ENCODE assay signal across 8 mouse cellular contexts in genomic region chr14:57797991-57798931, GRCm38 (mm10). TPM values are rescaled to one million over a fixed set of nuclear protein-coding genes. Genes with fewer than 3 reads are reported as not detected.
DNase-seq lines count a peak whose midpoint lies in the region; ATAC-seq lines count a peak whose summit lies in the region.

Gene Sap18 (plus strand): TSS chr14:57798180.

- under 1% methylated on average over 95 of the region's 99 CpGs for WGBS in heart, embryonic 14.5 days
- WGBS in liver, embryonic 13.5 days (ENCODE audit: insufficient replicate concordance), result under 1% methylated on average over 98 of the region's 99 CpGs
- under 1% methylated on average over 98 of the region's 99 CpGs for WGBS in stomach, embryonic 16.5 days

- peak within 1 kb of the TSS; percentile 64 to 87 for H3K4me3 ChIP-seq in heart, embryonic 14.5 days (ENCODE audit: control insufficient read depth in 1 of 2, insufficient read depth in 1 of 2, low read depth in 1 of 2, low read length in 2 of 2)
- peak within 1 kb of the TSS; percentile 90 for H3K4me3 ChIP-seq in liver, embryonic 13.5 days (replicated peaks)
- H3K4me3 ChIP-seq in stomach, embryonic 16.5 days (replicated peaks; ENCODE audit: low read length), result peak within 1 kb of the TSS; percentile 87

- H3K27ac ChIP-seq in heart, embryonic 14.5 days (replicated peaks in 1 of 2; ENCODE audit: control insufficient read depth in 1 of 2, insufficient read depth in 1 of 2, low read depth in 2 of 2, low read length in 2 of 2), result peak within 1 kb of the TSS; percentile 57 to 77
- H3K27ac ChIP-seq in liver, embryonic 13.5 days, result peak within 1 kb of the TSS; percentile 78
- peak within 1 kb of the TSS; percentile 73; the same call in 1 of the 2 replicates for H3K27ac ChIP-seq in stomach, embryonic 16.5 days (ENCODE audit: low read length)

- H3K36me3 ChIP-seq in heart, embryonic 14.5 days (ENCODE audit: control insufficient read depth, insufficient read depth, low read length), result peaks cover 29% of the 10 kb centered on the region
- H3K36me3 ChIP-seq in liver, embryonic 13.5 days, result peaks cover 31% of the 10 kb centered on the region
- peaks cover 7% of the 10 kb centered on the region; the same call in 1 of the 2 replicates for H3K36me3 ChIP-seq in stomach, embryonic 16.5 days (ENCODE audit: control insufficient read depth, insufficient read depth, low read length)

- H3K9ac ChIP-seq in heart, embryonic 14.5 days (ENCODE audit: low read length), result peak within 1 kb of the TSS; percentile 85
- peak within 1 kb of the TSS; percentile 88 for H3K9ac ChIP-seq in liver, embryonic 13.5 days
- peak within 1 kb of the TSS; percentile 90 for H3K9ac ChIP-seq in stomach, embryonic 16.5 days (ENCODE audit: low read length)

- peak within 1 kb of the TSS; percentile 93 for H3K4me2 ChIP-seq in heart, embryonic 14.5 days (ENCODE audit: low read length)
- H3K4me2 ChIP-seq in liver, embryonic 13.5 days, result peak within 1 kb of the TSS; percentile 91
- H3K4me2 ChIP-seq in stomach, embryonic 16.5 days (ENCODE audit: low read depth, low read length), result peak within 1 kb of the TSS; percentile 86

- peak; percentile 98 for DNase-seq in c-Kit-negative CD71-positive TER-119-positive erythroid progenitor cells, embryonic 14.5 days (ENCODE audit: low read depth, low spot score)
- peak; percentile 97 for DNase-seq in fibroblast of lung, adult 2 months (ENCODE audit: low read depth)
- peak; percentile 99 for DNase-seq in kidney, postnatal 14 days
- peak; percentile 97 for DNase-seq in liver, embryonic 13.5 days
- peak; percentile 95 for DNase-seq in neural tube, embryonic 10.5 days (ENCODE audit: extremely low spot score, low spot score)

- H3K9me3 ChIP-seq in heart, embryonic 14.5 days (ENCODE audit: control insufficient read depth, low read length), result no peaks in the 10 kb centered on the region
- H3K9me3 ChIP-seq in liver, embryonic 13.5 days (replicated peaks), result no peaks in the 10 kb centered on the region
- H3K9me3 ChIP-seq in stomach, embryonic 16.5 days (replicated peaks; ENCODE audit: control insufficient read depth, low read length), result no peaks in the 10 kb centered on the region

- H3K27me3 ChIP-seq in heart, embryonic 14.5 days (ENCODE audit: control insufficient read depth, insufficient read depth, low read length), result no peaks in the 10 kb centered on the region
- H3K27me3 ChIP-seq in liver, embryonic 13.5 days, result no peaks in the 10 kb centered on the region
- no peaks in the 10 kb centered on the region for H3K27me3 ChIP-seq in stomach, embryonic 16.5 days (ENCODE audit: control insufficient read depth, insufficient read depth, low read length)

- ATAC-seq in CD4-positive, CD25-positive, alpha-beta regulatory T cell, adult 4 months, result peak; percentile 99
- peak; percentile 94 for ATAC-seq in heart, embryonic 14.5 days (ENCODE audit: insufficient number of reproducible peaks, insufficient read depth, low FRiP score, low read depth)
- peak; percentile 95 for ATAC-seq in liver, embryonic 13.5 days (ENCODE audit: low read depth)
- ATAC-seq in stomach, embryonic 16.5 days (ENCODE audit: insufficient read depth, low FRiP score), result peak; percentile 99

- H3K4me1 ChIP-seq in heart, embryonic 14.5 days (ENCODE audit: control insufficient read depth in 2 of 2, insufficient read depth in 2 of 2, low read length in 2 of 2), result peaks cover 4 to 19% of the 10 kb centered on the region in 2 experiments
- peaks cover 29% of the 10 kb centered on the region for H3K4me1 ChIP-seq in liver, embryonic 13.5 days (replicated peaks)
- peaks cover 5% of the 10 kb centered on the region for H3K4me1 ChIP-seq in stomach, embryonic 16.5 days (ENCODE audit: control insufficient read depth, insufficient read depth, low read length)

RNA-seq across cellular contexts. Expression of gene Sap18, which starts in this region (rescaled TPM):
- 100 to 1,000 TPM; 177 to 178 TPM for polyA plus RNA-seq in CD4-positive, CD25-positive, alpha-beta regulatory T cell, adult 4 months (2017; shearing (Covaris generic))
- 22.4 and 23.3 TPM in 2 replicates for polyA plus RNA-seq in heart, embryonic 14.5 days (2014; fragmentation: Nextera tagmentation; extraction: Ambion mirVana)
- polyA plus RNA-seq in liver, embryonic 13.5 days (2015; fragmentation: Nextera tagmentation; extraction: Ambion mirVana), result 10.1 and 11.9 TPM in 2 replicates
- polyA plus RNA-seq in stomach, embryonic 16.5 days (2015; fragmentation: Nextera tagmentation; extraction: Ambion mirVana), result 24.8 and 27.4 TPM in 2 replicates

Comparison
In these comparisons a context has a peak if more than half of its experiments do, and no peak if none do; other contexts are left out.
1. Peak in every context shown above with its lines: DNase-seq, ATAC-seq, H3K4me3 ChIP-seq and H3K27ac ChIP-seq.